Mouse (Mus musculus) erythroblast, embryonic 14.5 days (primary cell): ENCODE data around the gene Gon4l.
"Not testable (repeated sequence)": the region's sequence is repeated elsewhere in the genome, so short reads cannot be mapped to it uniquely, and the experiment has no call there.

Experiments used
- GATA1 ChIP-seq: IDR thresholded peaks from 2 replicates; pipeline ENCODE4 v1.6.1; 2012; ENCODE audit warnings: low read length, inconsistent platforms, mixed read lengths
- TAL1 ChIP-seq: IDR thresholded peaks from 3 replicates; pipeline ENCODE4 v1.6.1; 2012; ENCODE audit warnings: low read length, inconsistent platforms, mixed read lengths

GRCm38 (mm10) chr3:88834951-88835491 lies at the start of gene Gon4l:
- TF ChIP-seq TAL1, GATA1: not testable (repeated sequence)
